Comparison of ENCODE assay signal across 25 mouse cellular contexts in the genomic region with DNA sequence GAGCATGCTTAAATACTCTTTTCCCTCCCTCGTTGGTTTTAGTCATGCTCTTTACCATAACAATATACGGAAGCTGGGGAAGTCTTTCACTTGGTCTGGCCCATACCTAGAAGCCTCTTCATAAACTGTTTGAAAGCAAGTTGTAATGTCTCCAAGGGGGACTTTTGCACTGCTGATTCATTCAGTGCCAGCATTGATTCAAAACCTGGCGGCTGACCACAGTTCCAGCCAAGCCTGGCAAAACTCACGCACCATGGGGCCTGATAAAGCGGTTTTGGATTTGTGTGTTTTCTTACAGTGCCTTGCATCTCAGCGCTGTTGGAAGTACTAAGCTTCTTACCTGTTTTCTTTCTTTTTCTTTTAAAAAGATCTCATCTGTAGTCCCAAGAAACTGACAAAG.
DNase-seq lines count a peak whose midpoint lies in the region; ATAC-seq and TF ChIP-seq lines count a peak whose summit lies in the region.
"Had no signal": no experiment of that assay in that cellular context is flagged by ENCODE, and none has a peak within 500 bp of the region (broad histone marks: within the 10 kb centered on the region; RNA-seq: fewer than 3 reads in every experiment).

No protein-coding gene starts in this region.

- WGBS in liver, adult 2 months = 47% methylated on average over 6 of the region's 6 CpGs
- WGBS in kidney, embryonic 14.5 days = 88% methylated on average over 6 of the region's 6 CpGs

- H3K4me3 ChIP-seq in liver, adult 2 months (ENCODE audit: insufficient read depth, low read depth, low read length) = no peak overlapping the region
- no peak overlapping the region for H3K4me3 ChIP-seq in kidney, embryonic 14.5 days (ENCODE audit: low read length)
- H3K4me3 ChIP-seq: embryonic facial prominence, embryonic 12.5 days; erythroblast, embryonic 14.5 days; forebrain, embryonic 15.5 days; heart, embryonic 10.5 days; hindbrain, embryonic 12.5 days; limb, embryonic 12.5 days; liver, embryonic 15.5 days; neural tube, embryonic 12.5 days had no signal

- H3K27me3 ChIP-seq in liver, adult 2 months (ENCODE audit: control insufficient read depth, insufficient read depth, low read length) = no peaks in the 10 kb centered on the region
- no peaks in the 10 kb centered on the region for H3K27me3 ChIP-seq in kidney, embryonic 14.5 days (ENCODE audit: control insufficient read depth, insufficient read depth, low read length)
- H3K27me3 ChIP-seq: embryonic facial prominence, embryonic 12.5 days; forebrain, embryonic 15.5 days; hindbrain, embryonic 12.5 days; limb, embryonic 12.5 days; liver, embryonic 15.5 days; neural tube, embryonic 12.5 days had no signal

- peak; percentile 15 to 16 for DNase-seq in cerebellum, adult 18-20 months
- DNase-seq in cerebellum, adult 8-10 months = no peak
- DNase-seq in liver, adult 2 months (ENCODE audit: extremely low read depth, low read depth, low spot score) = peak; percentile 77
- no peak for DNase-seq in liver
- DNase-seq in Muller cell, postnatal 12 days (ENCODE audit: inconsistent ontology term) = peak; percentile 34
- DNase-seq in cerebellum, postnatal 36 days = peak; percentile 9 to 12
- DNase-seq: adrenal gland, postnatal 25 days; gastrocnemius, postnatal 36 days; heart, postnatal 10 days; kidney, adult 9 months; kidney, postnatal 36 days; layer of hippocampus, adult 9-11 months; lung, postnatal 4 days; right cerebral cortex, adult 18-20 months; thymus, postnatal 14 days had no signal

- H3K36me3 ChIP-seq in liver, adult 2 months (ENCODE audit: control insufficient read depth, insufficient read depth, low read length) = no peaks in the 10 kb centered on the region
- H3K36me3 ChIP-seq in kidney, embryonic 14.5 days (ENCODE audit: control insufficient read depth, insufficient read depth, low read length) = no peaks in the 10 kb centered on the region
- H3K36me3 ChIP-seq: embryonic facial prominence, embryonic 12.5 days; forebrain, embryonic 15.5 days; G1E; heart, embryonic 10.5 days; hindbrain, embryonic 12.5 days; limb, embryonic 12.5 days; liver, embryonic 15.5 days; neural tube, embryonic 12.5 days had no signal

- ATAC-seq in kidney, embryonic 14.5 days (ENCODE audit: low FRiP score, low TSS enrichment) = no peak
- ATAC-seq: forebrain, embryonic 15.5 days had no signal

- TF ChIP-seq CTCF in liver, adult 2 months (IDR thresholded peaks at IDR 0.05; ENCODE audit: low read depth, low read length) = no peak

- no peak overlapping the region for H3K27ac ChIP-seq in liver, adult 2 months (replicated peaks; ENCODE audit: insufficient read depth, low read depth, low read length)
- no peak overlapping the region for H3K27ac ChIP-seq in kidney, embryonic 14.5 days (ENCODE audit: low read depth, low read length)
- H3K27ac ChIP-seq: embryonic facial prominence, embryonic 12.5 days; forebrain, embryonic 15.5 days; heart, embryonic 10.5 days; hindbrain, embryonic 12.5 days; limb, embryonic 12.5 days; liver, embryonic 15.5 days; neural tube, embryonic 12.5 days had no signal

- peaks cover 10% of the 10 kb centered on the region for H3K4me1 ChIP-seq in liver, adult 2 months (ENCODE audit: control insufficient read depth, insufficient read depth, low read length)
- no peaks in the 10 kb centered on the region for H3K4me1 ChIP-seq in kidney, embryonic 14.5 days (ENCODE audit: control insufficient read depth, insufficient read depth, low read length)
- H3K4me1 ChIP-seq: embryonic facial prominence, embryonic 12.5 days; forebrain, embryonic 15.5 days; liver, embryonic 15.5 days; neural tube, embryonic 12.5 days had no signal

- no peaks in the 10 kb centered on the region for H3K79me2 ChIP-seq in liver, adult 2 months (ENCODE audit: control insufficient read depth, insufficient read depth, low read length)

- no peaks in the 10 kb centered on the region for H3K9me3 ChIP-seq in kidney, embryonic 14.5 days (ENCODE audit: control insufficient read depth, low read length)
- H3K9me3 ChIP-seq: embryonic facial prominence, embryonic 12.5 days; forebrain, embryonic 15.5 days; heart, embryonic 10.5 days; hindbrain, embryonic 12.5 days; limb, embryonic 12.5 days; liver, embryonic 15.5 days; neural tube, embryonic 12.5 days had no signal

- TF ChIP-seq POLR2A in liver, adult 2 months (IDR thresholded peaks at IDR 0.05; ENCODE audit: extremely low read depth, insufficient read depth, low read length) = no peak

- H3K9ac ChIP-seq in liver, adult 2 months (ENCODE audit: low read depth, low read length) = no peak overlapping the region
- no peak overlapping the region for H3K9ac ChIP-seq in kidney, embryonic 14.5 days (ENCODE audit: low read depth, low read length)
- H3K9ac ChIP-seq: embryonic facial prominence, embryonic 12.5 days; forebrain, embryonic 15.5 days; hindbrain, embryonic 12.5 days; limb, embryonic 12.5 days; liver, embryonic 15.5 days; neural tube, embryonic 12.5 days had no signal

- no peak overlapping the region for H3K4me2 ChIP-seq in kidney, embryonic 14.5 days (replicated peaks; ENCODE audit: low read depth, low read length)
- H3K4me2 ChIP-seq: embryonic facial prominence, embryonic 12.5 days; forebrain, embryonic 15.5 days; hindbrain, embryonic 12.5 days; limb, embryonic 12.5 days; liver, embryonic 15.5 days; neural tube, embryonic 12.5 days had no signal

Comparison
In these comparisons a context has a peak if more than half of its experiments do, and no peak if none do; other contexts are left out.
1. DNase-seq: peak in cerebellum, adult 18-20 months (2 of 2), liver, adult 2 months (single experiment), Muller cell, postnatal 12 days (single experiment) and cerebellum, postnatal 36 days (2 of 2); none in cerebellum, adult 8-10 months (single experiment) and liver (single experiment).